Comparison of ENCODE assay signal across 25 mouse cellular contexts in genomic region chr10:114321510-114321909, GRCm38 (mm10).
A peak's percentile ranks its signal among the peaks of the same experiment; 100 is the strongest.
DNase-seq lines count a peak whose midpoint lies in the region; ATAC-seq and TF ChIP-seq lines count a peak whose summit lies in the region.
"Had no signal": no experiment of that assay in that cellular context is flagged by ENCODE, and none has a peak within 500 bp of the region (broad histone marks: within the 10 kb centered on the region; RNA-seq: fewer than 3 reads in every experiment).

No protein-coding gene starts in this region.

- no peak overlapping the region for H3K4me2 ChIP-seq in forebrain, embryonic 13.5 days
- no peak overlapping the region for H3K4me2 ChIP-seq in forebrain, embryonic 12.5 days
- H3K4me2 ChIP-seq in forebrain, embryonic 15.5 days (replicated peaks) = no peak overlapping the region
- no peak overlapping the region for H3K4me2 ChIP-seq in forebrain, postnatal 0 days (ENCODE audit: low read depth)
- H3K4me2 ChIP-seq: embryonic facial prominence, embryonic 13.5 days; embryonic facial prominence, embryonic 15.5 days had no signal

- no peak overlapping the region for H3K9ac ChIP-seq in forebrain, embryonic 13.5 days
- H3K9ac ChIP-seq in forebrain, embryonic 12.5 days = no peak overlapping the region
- no peak overlapping the region for H3K9ac ChIP-seq in forebrain, embryonic 15.5 days (replicated peaks)
- no peak overlapping the region for H3K9ac ChIP-seq in forebrain, postnatal 0 days
- H3K9ac ChIP-seq: embryonic facial prominence, embryonic 13.5 days; embryonic facial prominence, embryonic 15.5 days had no signal

- ATAC-seq in forebrain, embryonic 13.5 days = peak; percentile 48; the same call in 1 of the 2 replicates
- no peak for ATAC-seq in forebrain, embryonic 12.5 days (ENCODE audit: low FRiP score)
- ATAC-seq in forebrain, embryonic 15.5 days (replicated peaks) = peak; percentile 67
- no peak for ATAC-seq in forebrain, postnatal 0 days
- ATAC-seq: activated CD4-positive, CD25-positive, alpha-beta regulatory T cell, adult 4 months; CD4-positive, CD25-positive, alpha-beta regulatory T cell, adult 4 months; Patski had no signal

- H3K4me1 ChIP-seq in forebrain, embryonic 13.5 days = no peaks in the 10 kb centered on the region
- H3K4me1 ChIP-seq in forebrain, embryonic 12.5 days = no peaks in the 10 kb centered on the region
- H3K4me1 ChIP-seq in forebrain, embryonic 15.5 days = no peaks in the 10 kb centered on the region
- H3K4me1 ChIP-seq in forebrain, embryonic 10.5 days = no peaks in the 10 kb centered on the region
- H3K4me1 ChIP-seq in forebrain, postnatal 0 days (ENCODE audit: insufficient read depth) = no peaks in the 10 kb centered on the region
- H3K4me1 ChIP-seq: embryonic facial prominence, embryonic 13.5 days; embryonic facial prominence, embryonic 15.5 days had no signal

- H3K4me3 ChIP-seq in forebrain, embryonic 13.5 days = no peak overlapping the region
- H3K4me3 ChIP-seq in forebrain, embryonic 12.5 days (replicated peaks) = no peak overlapping the region
- H3K4me3 ChIP-seq in forebrain, embryonic 15.5 days = no peak overlapping the region
- H3K4me3 ChIP-seq in forebrain, embryonic 10.5 days = no peak overlapping the region
- no peak overlapping the region for H3K4me3 ChIP-seq in forebrain, postnatal 0 days (ENCODE audit: low read depth, low read length)
- H3K4me3 ChIP-seq: embryonic facial prominence, embryonic 13.5 days; embryonic facial prominence, embryonic 15.5 days; erythroblast, embryonic 14.5 days had no signal

- no peaks in the 10 kb centered on the region for H3K27me3 ChIP-seq in forebrain, embryonic 13.5 days
- H3K27me3 ChIP-seq in forebrain, embryonic 12.5 days = no peaks in the 10 kb centered on the region
- H3K27me3 ChIP-seq in forebrain, embryonic 15.5 days = no peaks in the 10 kb centered on the region
- H3K27me3 ChIP-seq in forebrain, embryonic 10.5 days (ENCODE audit: poor library complexity, severe bottlenecking) = no peaks in the 10 kb centered on the region
- no peaks in the 10 kb centered on the region for H3K27me3 ChIP-seq in forebrain, postnatal 0 days (ENCODE audit: insufficient read depth, low read length)
- H3K27me3 ChIP-seq: CH12.LX; embryonic facial prominence, embryonic 13.5 days; embryonic facial prominence, embryonic 15.5 days; Patski had no signal

- no peak for TF ChIP-seq CTCF in forebrain, postnatal 0 days (IDR thresholded peaks at IDR 0.05; ENCODE audit: low read depth)

- no peak for DNase-seq in forebrain, embryonic 10.5 days (ENCODE audit: extremely low spot score, low spot score)
- DNase-seq in forebrain, postnatal 0 days = peak; percentile 21
- DNase-seq in frontal cortex, postnatal 25 days (ENCODE audit: low spot score in 2 of 2) = no peak
- DNase-seq: adrenal gland, adult 8-10 months; adrenal gland, postnatal 14 days; adrenal gland, postnatal 36 days; B cell, adult 2 months; cerebellum, adult 11 months; cerebellum, adult 18-20 months; cerebellum, adult 8-10 months; cerebellum, adult 9-11 months; cerebellum, postnatal 14 days; cerebellum, postnatal 36 days; embryo, embryonic 11 days had no signal

- H3K27ac ChIP-seq in forebrain, embryonic 13.5 days = no peak overlapping the region
- no peak overlapping the region for H3K27ac ChIP-seq in forebrain, embryonic 12.5 days
- H3K27ac ChIP-seq in forebrain, embryonic 15.5 days (replicated peaks) = no peak overlapping the region
- no peak overlapping the region for H3K27ac ChIP-seq in forebrain, embryonic 10.5 days
- H3K27ac ChIP-seq in forebrain, postnatal 0 days (ENCODE audit: low read depth, low read length) = no peak overlapping the region
- H3K27ac ChIP-seq: embryonic facial prominence, embryonic 13.5 days; embryonic facial prominence, embryonic 15.5 days had no signal

- no peaks in the 10 kb centered on the region for H3K9me3 ChIP-seq in forebrain, embryonic 13.5 days (replicated peaks)
- H3K9me3 ChIP-seq in forebrain, embryonic 12.5 days = no peaks in the 10 kb centered on the region
- H3K9me3 ChIP-seq in forebrain, embryonic 15.5 days = no peaks in the 10 kb centered on the region
- no peaks in the 10 kb centered on the region for H3K9me3 ChIP-seq in forebrain, embryonic 10.5 days
- H3K9me3 ChIP-seq in forebrain, postnatal 0 days (ENCODE audit: low read length) = no peaks in the 10 kb centered on the region
- H3K9me3 ChIP-seq: embryonic facial prominence, embryonic 13.5 days; embryonic facial prominence, embryonic 15.5 days had no signal

- no peaks in the 10 kb centered on the region for H3K36me3 ChIP-seq in forebrain, embryonic 13.5 days (ENCODE audit: poor library complexity, severe bottlenecking)
- no peaks in the 10 kb centered on the region for H3K36me3 ChIP-seq in forebrain, embryonic 12.5 days (replicated peaks)
- no peaks in the 10 kb centered on the region for H3K36me3 ChIP-seq in forebrain, embryonic 15.5 days
- no peaks in the 10 kb centered on the region for H3K36me3 ChIP-seq in forebrain, embryonic 10.5 days (replicated peaks)
- H3K36me3 ChIP-seq in forebrain, postnatal 0 days (ENCODE audit: insufficient read depth) = no peaks in the 10 kb centered on the region
- H3K36me3 ChIP-seq: embryonic facial prominence, embryonic 13.5 days; embryonic facial prominence, embryonic 15.5 days; G1E had no signal

- WGBS in forebrain, embryonic 13.5 days = 79% methylated on average over 4 of the region's 4 CpGs
- WGBS in forebrain, embryonic 12.5 days = 85% methylated on average over 4 of the region's 4 CpGs
- WGBS in forebrain, embryonic 15.5 days = 58% methylated on average over 4 of the region's 4 CpGs
- 87% methylated on average over 4 of the region's 4 CpGs for whole genome bisulfite sequencing in forebrain, embryonic 10.5 days
- WGBS in forebrain, postnatal 0 days = 64% methylated on average over 4 of the region's 4 CpGs

Comparison
In these comparisons a context has a peak if more than half of its experiments do, and no peak if none do; other contexts are left out.
1. ATAC-seq: peak in forebrain, embryonic 13.5 days (single experiment) and forebrain, embryonic 15.5 days (single experiment); none in forebrain, embryonic 12.5 days (single experiment) and forebrain, postnatal 0 days (single experiment).